In the genomic region with DNA sequence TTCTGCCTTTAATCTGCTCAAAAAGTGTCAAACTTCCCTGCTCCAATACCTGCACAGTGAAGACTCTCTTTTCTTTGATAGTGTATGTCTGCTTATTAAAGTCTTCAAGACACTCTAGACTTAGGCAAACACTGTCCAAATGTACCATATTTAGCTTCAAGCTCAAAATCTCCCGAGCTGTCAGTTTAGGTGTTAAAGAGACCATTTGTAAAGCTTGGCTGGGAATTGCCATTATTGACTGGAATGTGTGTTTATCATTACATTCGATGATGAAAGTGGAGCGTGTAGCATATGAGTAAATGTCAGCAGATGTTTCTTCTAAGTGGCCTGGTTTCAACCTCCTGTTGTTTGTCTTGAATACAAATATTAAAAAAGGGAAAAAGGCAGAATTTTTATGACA, we compare ENCODE assay signal across 8 mouse cellular contexts.
"Had no signal": no experiment of that assay in that cellular context is flagged by ENCODE, and none has a peak within 500 bp of the region (broad histone marks: within the 10 kb centered on the region; RNA-seq: fewer than 3 reads in every experiment).

No protein-coding gene starts in this region.

- DNase-seq: kidney, adult 8-10 months; kidney, postnatal 25 days; left cerebral cortex, postnatal 4 days; lung, adult 2 months; lung, postnatal 36 days; midbrain, embryonic 14.5 days; right cerebral cortex, postnatal 14 days; thymus, postnatal 4 days had no signal
